Mouse (Mus musculus) heart, adult 2 months (tissue): ENCODE results near the gene Nek9. TPM values are rescaled to one million over a fixed set of nuclear protein-coding genes. Genes with fewer than 3 reads are reported as not detected.
A peak's percentile ranks its signal among the peaks of the same experiment; 100 is the strongest.

ENCODE experiments used
- DNase-seq, 2 experiments: peaks; one replicate each; pipeline ENCODE4 v3.0.0; 2021
- H3K27ac ChIP-seq: fragments of 200-600 bp; 2 replicates; pipeline ENCODE4 v1.8.1; 2022
- H3K27me3 ChIP-seq: fragments of 200-500 bp; 2 replicates; pipeline ENCODE4 v1.6.1; 2012; ENCODE audit warnings: mild to moderate bottlenecking, low read length, inconsistent platforms, mixed read lengths; ENCODE audit not compliant: control insufficient read depth, insufficient read depth
- H3K36me3 ChIP-seq: fragments of 200-500 bp; 2 replicates; pipeline ENCODE4 v1.6.1; 2012; ENCODE audit warnings: low read length, inconsistent platforms; ENCODE audit not compliant: control insufficient read depth, insufficient read depth
- H3K4me1 ChIP-seq: fragments of 200-500 bp; 2 replicates; pipeline ENCODE4 v1.6.1; 2011; ENCODE audit warnings: low read length; ENCODE audit not compliant: control insufficient read depth, insufficient read depth
- H3K4me3 ChIP-seq: fragments of 200-600 bp; 2 replicates; pipeline ENCODE4 v1.8.1; 2022
- H3K79me2 ChIP-seq: fragments of 200-500 bp; replicated peaks from 2 replicates; pipeline ENCODE4 v1.6.1; 2012; ENCODE audit warnings: mild to moderate bottlenecking, inconsistent platforms, low read length, moderate library complexity, mixed read lengths; ENCODE audit not compliant: control insufficient read depth, insufficient read depth
- H3K9ac ChIP-seq: fragments of 200-500 bp; 2 replicates; pipeline ENCODE4 v1.6.1; 2012; ENCODE audit warnings: low read depth, mild to moderate bottlenecking, control low read depth, inconsistent platforms, low read length, mixed read lengths
- CTCF ChIP-seq: fragments of 200-600 bp; IDR thresholded peaks from 2 replicates; pipeline ENCODE4 v1.8.1; 2022; ENCODE audit warnings: antibody characterized with exemption, mild to moderate bottlenecking, moderate library complexity
- EP300 ChIP-seq: fragments of 200-500 bp; IDR thresholded peaks from 2 replicates; pipeline ENCODE4 v1.6.1; 2011; ENCODE audit warnings: low read depth, low read length, control low read depth; ENCODE audit not compliant: insufficient read depth
- POLR2A ChIP-seq: fragments of 200-500 bp; IDR thresholded peaks from 2 replicates; pipeline ENCODE4 v1.6.1; 2011; ENCODE audit warnings: mild to moderate bottlenecking, low read depth, low read length, control low read depth; ENCODE audit not compliant: insufficient read depth
- WGBS: fragments of 180-500 bp; shearing (Covaris S2); methylation state at CpG from one replicate; pipeline ENCODE4 v1.1.7; 2018; 5-methylcytosine and 5-hydroxymethylcytosine counted together
- intact Hi-C: fragments of 180-260 bp; cut with DNase I; formaldehyde crosslinking; loops from one replicate; pipeline ENCODE4 v1.15.1; 2025
- long read RNA-seq: library from polyadenylated mRNA; stranded (forward); transcript quantifications from one replicate; pipeline ENCODE4 v2.0.0, GENCODE M21; 2021
- polyA plus RNA-seq: library from polyadenylated mRNA; depleted of rRNA; stranded (reverse); fragments of >200 nt; gene quantifications from 2 replicates; pipeline ENCODE4 v1.2.3, GENCODE M21; 2012; rRNA removed
- total RNA-seq, 2 experiments: library from RNA; stranded (reverse); gene quantifications; 2 replicates each; pipeline ENCODE4 v1.2.3; 2021

Gene Nek9
- 100 to 1,000 TPM; 107 to 116 TPM for total RNA-seq
- 41.6 and 74.4 TPM in 2 replicates for polyA plus RNA-seq
- long read RNA-seq, full-length matches to known transcripts: 6 of 34 reads
- long read RNA-seq, partial matches to known transcripts: 26 of 34 reads
- long read RNA-seq, other reads (novel, unspliced or antisense): 2 of 34 reads

DNA sequence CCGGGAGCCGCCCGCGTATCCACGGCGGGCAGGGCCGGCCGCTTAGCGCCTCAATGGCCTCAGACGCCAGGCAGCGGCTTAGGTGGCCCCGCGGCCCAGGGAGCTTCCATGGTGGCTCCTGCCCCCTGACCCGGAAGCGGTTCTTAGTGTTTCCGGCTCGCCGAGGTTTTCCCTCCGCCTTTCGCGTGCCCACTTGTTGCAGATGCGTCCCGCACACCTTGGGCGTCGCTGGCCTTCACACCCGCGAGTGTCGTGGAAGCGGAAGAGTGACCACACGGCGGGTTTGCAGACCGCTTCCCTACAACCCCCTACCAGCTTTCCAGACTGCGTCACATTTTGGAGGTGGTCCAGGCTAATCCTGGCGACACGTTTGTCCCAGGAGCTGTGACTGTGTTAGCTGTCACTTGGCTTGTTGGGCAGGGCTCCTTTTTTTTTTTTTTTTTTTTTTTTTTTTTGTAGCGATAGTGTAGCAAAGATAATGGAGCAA is at the start of gene Nek9:
Gene Nek9 (minus strand): TSS at position 120 of the 487 bp plus-strand sequence.
- intact Hi-C loops: no loop called here

DNA sequence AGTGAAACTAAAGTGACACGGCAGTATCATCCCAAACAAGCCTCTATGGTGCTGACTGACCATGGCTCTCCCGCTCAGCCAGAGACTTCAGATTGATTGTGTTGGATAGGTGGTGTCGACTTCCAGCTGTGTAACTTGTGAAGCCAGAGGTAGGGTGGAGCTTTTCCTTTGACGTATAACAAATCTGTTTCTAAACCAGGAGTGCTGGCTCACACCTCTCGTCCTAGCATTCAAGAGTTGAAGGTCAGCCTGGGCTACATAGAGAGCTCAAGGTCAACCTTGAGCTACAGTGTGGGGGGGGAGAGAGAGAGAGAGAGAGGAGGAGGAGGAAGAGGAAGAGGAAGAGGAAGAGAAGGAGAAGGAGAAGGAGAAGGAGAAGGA is 46.8 kb upstream of the Nek9 start:
- peak overlapping the region; percentile 36 for H3K27ac ChIP-seq
- no peaks in the 10 kb centered on the region for H3K36me3 ChIP-seq
- 46% methylated on average over 5 of the region's 5 CpGs for whole genome bisulfite sequencing
- H3K79me2 ChIP-seq: no peaks in the 10 kb centered on the region
- H3K4me3 ChIP-seq: no peak overlapping the region
- H3K4me1 ChIP-seq: peaks cover 9% of the 10 kb centered on the region
- H3K27me3 ChIP-seq: no peaks in the 10 kb centered on the region
- DNase-seq: no peak
- H3K9ac ChIP-seq: no peak overlapping the region
- TF ChIP-seq CTCF (no peak), POLR2A (no peak), EP300 (no peak)
- intact Hi-C loops: loop anchor here (2.0 kb wide), 1 partner anchor 31 kb away; no protein-coding TSS in a partner anchor

More for the DNA sequence above, at the start of gene Nek9:
- H3K9ac ChIP-seq: peak within 1 kb of the TSS; percentile 90
- H3K79me2 ChIP-seq: no peaks in the 10 kb centered on the region
- DNase-seq: peak; percentile 93 to 94
- WGBS: under 1% methylated on average over 36 of the region's 36 CpGs
- H3K36me3 ChIP-seq: peaks cover 19% of the 10 kb centered on the region
- H3K4me1 ChIP-seq: peaks cover 3% of the 10 kb centered on the region
- H3K4me3 ChIP-seq: peak within 1 kb of the TSS; percentile 80
- no peaks in the 10 kb centered on the region for H3K27me3 ChIP-seq
- H3K27ac ChIP-seq: peak within 1 kb of the TSS; percentile 92
- TF ChIP-seq EP300: peak; percentile 52; the same call in 1 of the 2 replicates
- TF ChIP-seq CTCF: 0 out of 2 replicates have a peak, but pooled peaks have one; percentile 2
- peak; percentile 94 for TF ChIP-seq POLR2A

DNA sequence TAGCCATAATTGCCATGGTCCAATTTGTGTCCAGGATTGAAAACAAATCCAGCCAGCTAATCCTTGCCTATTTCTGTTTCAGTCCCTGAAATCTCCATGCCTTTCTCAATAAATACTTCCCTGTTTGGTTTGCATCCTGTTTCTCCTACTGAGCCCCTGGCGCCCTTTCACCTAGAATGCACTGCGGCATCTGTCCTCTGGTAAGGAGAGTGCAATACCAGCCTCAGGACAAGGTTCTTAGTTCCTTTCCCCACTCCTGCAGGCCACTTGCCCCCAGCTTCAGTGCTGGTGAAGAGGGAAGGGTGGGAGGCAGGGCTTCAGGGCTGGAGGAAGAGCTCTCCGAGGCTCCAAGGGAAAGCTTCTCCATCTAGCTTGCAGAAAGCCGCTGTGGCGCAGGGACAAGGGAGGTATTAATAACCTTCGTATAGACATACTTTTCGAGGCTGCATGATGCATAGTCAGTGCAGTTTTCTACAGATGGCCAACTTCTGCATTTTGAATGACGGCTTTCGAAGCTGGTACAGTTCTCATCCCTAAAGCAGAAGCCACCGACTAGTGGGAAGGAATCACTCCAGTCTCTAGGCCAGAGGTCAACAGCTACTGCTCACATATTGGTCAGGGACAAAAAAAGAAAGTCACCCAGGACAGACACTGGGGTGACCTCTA is 46.3 kb upstream of the Nek9 start:
- H3K27me3 ChIP-seq: no peaks in the 10 kb centered on the region
- 51% methylated on average over 10 of the region's 10 CpGs for WGBS
- no peak for TF ChIP-seq EP300
- TF ChIP-seq POLR2A: no peak
- no peak for TF ChIP-seq CTCF
- no peak overlapping the region for H3K9ac ChIP-seq
- peak overlapping the region; percentile 36 for H3K27ac ChIP-seq
- H3K4me3 ChIP-seq: no peak overlapping the region
- no peaks in the 10 kb centered on the region for H3K79me2 ChIP-seq
- H3K36me3 ChIP-seq: no peaks in the 10 kb centered on the region
- peaks cover 9% of the 10 kb centered on the region for H3K4me1 ChIP-seq
- DNase-seq: peak; percentile 41 to 50
- intact Hi-C loops: no loop called here

DNA sequence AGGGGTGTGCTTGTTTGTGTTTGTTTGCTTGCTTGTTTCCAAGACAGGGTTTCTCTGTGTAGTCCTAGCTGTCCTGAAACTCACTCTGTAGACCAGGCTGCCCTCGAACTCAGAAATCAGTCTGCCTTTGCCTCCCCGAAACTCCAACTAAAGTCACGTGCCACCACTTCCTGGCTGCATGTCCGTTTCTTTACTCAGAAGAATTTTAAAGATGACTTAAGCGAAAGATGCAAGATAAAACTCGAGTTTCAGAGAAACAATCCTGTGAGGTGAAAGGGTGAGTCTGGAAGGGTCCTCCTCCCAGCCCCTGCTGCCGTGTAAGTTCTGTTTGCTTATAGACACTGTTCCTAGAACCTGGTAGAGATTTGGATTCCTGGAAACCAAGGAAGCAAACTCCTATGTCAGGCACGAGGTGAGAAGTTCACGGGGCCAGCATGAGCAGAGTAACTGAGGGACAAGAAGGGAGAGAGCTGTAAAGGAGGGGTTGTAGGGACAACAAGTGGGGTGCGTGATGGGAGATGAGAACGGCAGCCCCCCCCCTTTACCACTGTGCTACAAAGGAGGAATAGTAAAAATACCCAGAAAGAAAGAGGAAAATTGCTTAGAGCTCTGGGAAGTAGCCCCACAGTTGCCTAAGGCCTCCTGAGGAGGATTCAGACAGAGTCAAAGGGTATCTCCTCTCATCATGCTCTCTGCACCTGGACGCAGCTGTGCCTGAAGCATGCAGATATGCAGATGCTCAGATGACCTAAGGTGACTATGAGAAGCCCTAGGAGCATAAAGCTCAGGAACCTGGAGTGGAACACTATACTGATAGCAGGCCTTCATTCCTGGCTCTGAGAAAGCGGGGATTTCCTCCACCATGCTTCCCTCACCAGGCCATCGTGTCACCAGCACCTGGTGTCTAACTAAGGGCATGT is 43.9 kb upstream of the Nek9 start:
- H3K4me3 ChIP-seq: no peak overlapping the region
- no peak overlapping the region for H3K9ac ChIP-seq
- peaks cover 9% of the 10 kb centered on the region for H3K4me1 ChIP-seq
- H3K27me3 ChIP-seq: no peaks in the 10 kb centered on the region
- 58% methylated on average over 14 of the region's 14 CpGs for whole genome bisulfite sequencing
- TF ChIP-seq CTCF: no peak
- no peak for TF ChIP-seq EP300
- H3K36me3 ChIP-seq: no peaks in the 10 kb centered on the region
- no peaks in the 10 kb centered on the region for H3K79me2 ChIP-seq
- no peak overlapping the region for H3K27ac ChIP-seq
- intact Hi-C loops: no loop called here
- no peak for DNase-seq

DNA sequence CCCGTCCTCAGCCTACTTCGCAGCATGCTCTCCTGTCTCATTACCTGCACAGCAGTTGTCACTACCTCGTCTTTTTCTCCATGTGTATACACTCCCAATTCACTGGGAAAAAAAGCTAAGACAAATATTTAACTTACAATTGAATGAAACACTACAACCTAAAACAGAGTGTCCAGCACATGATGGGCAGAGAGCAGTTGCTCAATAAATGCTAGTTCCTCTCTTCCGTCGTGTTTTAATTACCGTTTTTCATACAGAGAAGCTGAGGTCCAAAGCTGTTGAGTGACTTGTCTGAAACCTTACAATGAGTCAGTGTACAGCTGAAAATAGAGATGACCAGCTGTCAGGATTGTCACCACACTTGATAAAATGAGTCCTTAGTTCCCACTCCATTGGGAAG is 42.4 kb upstream of the Nek9 start:
- Histone ChIP-seq H3K36me3 (no peaks in the 10 kb centered on the region), H3K9ac (no peak overlapping the region), H3K79me2 (no peaks in the 10 kb centered on the region), H3K27me3 (no peaks in the 10 kb centered on the region), H3K27ac (no peak overlapping the region), H3K4me1 (peaks cover 9% of the 10 kb centered on the region), H3K4me3 (no peak overlapping the region)
- DNase-seq: no peak
- intact Hi-C loops: no loop called here
- TF ChIP-seq EP300 (no peak), CTCF (no peak), POLR2A (no peak)
- WGBS: 86% methylated on average over 6 of the region's 6 CpGs

DNA sequence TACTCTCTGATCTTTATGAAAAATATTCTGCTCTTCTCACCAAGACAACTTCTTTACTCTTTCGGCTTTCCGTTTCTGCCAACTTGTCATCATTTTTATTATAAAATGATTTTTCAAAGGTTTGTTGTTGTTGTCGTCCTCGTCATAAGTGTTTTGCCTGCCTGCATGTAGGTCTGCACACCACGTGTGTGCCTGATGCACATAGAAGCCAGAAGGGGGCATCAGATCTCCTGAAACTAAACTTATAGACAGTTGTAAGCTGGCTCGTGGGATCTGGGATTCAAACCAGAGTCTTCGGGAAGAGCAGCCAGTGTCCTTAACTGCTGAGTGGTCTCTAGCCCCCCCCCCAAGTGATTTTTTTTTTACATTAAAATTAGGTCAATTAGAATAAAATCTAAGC is 41.8 kb upstream of the Nek9 start:
- peaks cover 7% of the 10 kb centered on the region for H3K4me1 ChIP-seq
- intact Hi-C loops: no loop called here
- WGBS: 86% methylated on average over 7 of the region's 7 CpGs
- H3K4me3 ChIP-seq: no peak overlapping the region
- no peaks in the 10 kb centered on the region for H3K79me2 ChIP-seq
- H3K27ac ChIP-seq: no peak overlapping the region
- no peak for DNase-seq
- TF ChIP-seq CTCF: peak; percentile 40
- no peak for TF ChIP-seq POLR2A
- H3K9ac ChIP-seq: no peak overlapping the region
- H3K36me3 ChIP-seq: no peaks in the 10 kb centered on the region
- no peaks in the 10 kb centered on the region for H3K27me3 ChIP-seq
